Mouse (Mus musculus): ENCODE data around the gene Snurf. TPM values are rescaled to one million over a fixed set of nuclear protein-coding genes. Genes with fewer than 3 reads are reported as not detected.

Snurf gene
- polyA plus RNA-seq (2014; fragmentation: Illumina TruSeq; extraction: RNeasy Lipid Tissue Mini Kit (QIAGEN cat#74804); ENCODE audit: low read depth, low replicate concordance): 46.3 TPM

DNA sequence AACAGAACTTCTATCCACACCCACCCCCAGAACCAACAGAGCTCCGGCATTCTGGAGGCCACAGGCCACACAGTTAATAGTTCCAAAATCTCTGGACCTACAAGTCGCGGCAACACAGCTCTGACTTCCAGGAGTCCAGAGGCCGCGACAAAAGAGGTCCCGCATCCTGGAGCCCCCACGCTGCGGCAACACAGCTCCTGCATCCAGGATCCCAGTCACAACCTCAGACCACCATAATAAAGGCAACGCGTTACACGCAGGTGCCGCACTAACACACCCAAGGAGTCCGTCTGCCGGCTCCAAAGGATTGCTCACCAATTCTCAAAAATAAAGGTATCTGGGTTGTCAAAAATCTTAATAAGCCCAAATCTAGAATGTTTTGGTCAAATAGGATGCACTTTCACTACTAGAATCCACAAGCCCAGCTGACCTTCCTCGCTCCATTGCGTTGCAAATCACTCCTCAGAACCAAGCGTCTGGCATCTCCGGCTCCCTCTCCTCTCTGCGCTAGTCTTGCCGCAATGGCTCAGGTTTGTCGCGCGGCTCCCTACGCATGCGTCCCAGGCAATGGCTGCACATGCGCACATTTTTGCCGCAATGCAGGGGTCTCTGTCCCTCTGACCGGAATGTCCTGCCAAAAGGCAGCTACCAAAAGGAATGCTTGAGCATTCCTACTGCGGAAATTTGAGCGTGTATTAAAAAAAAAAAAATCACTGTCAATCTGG is at the start of gene Snurf, which contains the start of gene Gm38393:
TSS of gene Snurf (minus strand) at position 444 of the 725 bp plus-strand sequence.
TSS of gene Gm38393 (minus strand) at position 459 of the 725 bp plus-strand sequence.

Other genes with a start within 250 kb of the Snurf start
- 2.9 TPM for gene Gm38393, start within 50 bp of the Snurf start, polyA plus RNA-seq (2014; fragmentation: Illumina TruSeq; extraction: RNeasy Lipid Tissue Mini Kit (QIAGEN cat#74804); ENCODE audit: low read depth, low replicate concordance)
- 62.7 TPM for gene Snrpn, start 135.2 kb upstream of the Snurf start, polyA plus RNA-seq (2014; fragmentation: Illumina TruSeq; extraction: RNeasy Lipid Tissue Mini Kit (QIAGEN cat#74804); ENCODE audit: low read depth, low replicate concordance)